Mouse (Mus musculus) testis, postnatal 10 days (tissue): ENCODE results near the gene Gbx1.

Experiments used
- DNase-seq: peaks from one replicate; pipeline ENCODE4 v3.0.0; 2021; ENCODE audit warnings: low spot score

The Gbx1 gene

GRCm38 (mm10) chr5:24525360-24526189, 1.4 kb downstream of the Gbx1 start:
- no peak for DNase-seq

GRCm38 (mm10) chr5:24524522-24524921, 2.5 kb downstream of the Gbx1 start:
- no peak for DNase-seq

DNA sequence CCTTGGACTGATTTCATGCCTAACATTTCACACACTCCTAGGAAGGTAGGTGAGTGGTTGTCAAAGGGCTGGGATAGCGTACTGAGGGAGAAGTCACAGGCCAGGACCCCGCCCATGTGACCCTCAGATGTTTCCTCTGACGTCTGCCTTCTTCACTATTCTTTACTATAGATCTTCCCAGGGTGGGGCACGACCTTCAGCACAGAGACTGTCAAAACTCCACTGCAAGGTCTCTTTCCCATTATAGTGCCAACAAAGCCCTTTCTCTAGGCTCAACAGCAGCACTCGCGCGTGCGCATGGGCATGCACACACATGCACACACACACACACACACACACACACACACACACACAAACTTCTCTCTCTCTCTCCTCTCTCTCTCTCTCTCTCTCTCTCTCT, 3.2 kb downstream of the Gbx1 start:
- DNase-seq: no peak

DNA sequence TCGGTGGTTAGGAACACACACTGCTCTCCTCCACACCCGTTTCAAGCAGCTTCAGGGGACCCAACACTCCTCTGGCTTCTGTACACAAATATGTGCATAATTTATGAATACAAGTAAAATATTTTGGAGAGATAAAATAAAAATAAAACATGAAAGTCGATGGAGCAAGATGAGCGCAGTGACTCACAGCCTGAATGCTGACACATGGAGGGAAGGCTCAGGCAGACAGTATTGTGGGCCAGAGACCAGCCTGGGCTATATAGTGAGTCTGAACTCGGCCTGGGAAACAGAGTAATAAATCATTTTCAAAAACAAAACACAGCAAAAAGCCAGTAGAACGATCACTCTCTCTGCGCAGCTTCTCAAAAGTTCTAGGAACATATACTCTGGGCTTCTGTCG, 5.6 kb downstream of the Gbx1 start:
- DNase-seq: no peak

GRCm38 (mm10) chr5:24512271-24512670, 14.7 kb downstream of the Gbx1 start:
- peak; percentile 80 for DNase-seq

GRCm38 (mm10) chr5:24510635-24511034, 16.4 kb downstream of the Gbx1 start:
- DNase-seq: peak; percentile 73

- no peak for DNase-seq
Measured at GRCm38 (mm10) chr5:24508406-24508805, 18.6 kb downstream of the Gbx1 start.

GRCm38 (mm10) chr5:24505513-24505912, 21.5 kb downstream of the Gbx1 start:
- no peak for DNase-seq

GRCm38 (mm10) chr5:24502786-24503185, 24.2 kb downstream of the Gbx1 start:
- no peak for DNase-seq

DNA sequence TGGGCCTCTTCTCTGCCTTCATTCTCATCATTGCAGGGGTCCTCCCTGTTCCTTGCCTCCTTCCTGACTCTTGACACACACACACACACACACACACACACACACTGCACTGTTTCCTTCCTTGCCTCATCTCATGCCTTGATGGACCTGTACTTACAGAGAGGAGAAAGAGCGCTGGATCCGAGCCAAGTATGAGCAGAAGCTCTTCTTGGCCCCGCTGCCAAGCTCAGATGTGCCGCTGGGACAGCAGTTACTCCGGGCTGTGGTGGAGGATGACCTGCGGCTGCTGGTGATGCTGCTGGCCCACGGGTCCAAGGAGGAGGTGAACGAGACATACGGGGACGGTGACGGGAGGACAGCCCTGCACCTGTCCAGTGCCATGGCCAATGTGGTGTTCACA, 26.2 kb downstream of the Gbx1 start:
- peak; percentile 62 for DNase-seq

- no peak for DNase-seq
Measured at GRCm38 (mm10) chr5:24499113-24499512, 27.9 kb downstream of the Gbx1 start.

DNA sequence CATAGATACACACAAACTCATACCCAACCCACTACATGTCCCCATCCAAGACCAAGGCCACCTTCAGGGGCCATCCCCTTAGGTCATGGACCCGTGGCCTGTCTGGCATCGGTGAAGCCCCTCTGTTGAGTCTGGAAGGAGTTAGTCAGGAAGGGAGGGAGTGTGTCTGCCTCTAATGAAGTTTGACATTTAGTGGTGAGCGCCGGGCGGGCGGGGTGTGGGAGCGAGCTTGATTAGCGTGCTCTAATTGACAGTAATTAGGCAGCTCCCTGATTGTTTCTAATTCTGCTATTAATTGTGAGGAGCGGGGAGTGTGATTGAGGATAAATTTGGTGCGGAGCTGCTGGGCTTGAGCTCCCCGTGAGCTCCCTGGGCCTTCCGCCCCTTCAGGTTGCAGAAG, 29.5 kb downstream of the Gbx1 start:
- no peak for DNase-seq

- DNase-seq: no peak
Measured at GRCm38 (mm10) chr5:24496756-24497155, 30.2 kb downstream of the Gbx1 start.

- no peak for DNase-seq
Measured at GRCm38 (mm10) chr5:24495019-24495418, 32.0 kb downstream of the Gbx1 start.

- no peak for DNase-seq
Measured at GRCm38 (mm10) chr5:24492546-24493285, 34.3 kb downstream of the Gbx1 start.

GRCm38 (mm10) chr5:24490413-24490920, 36.5 kb downstream of the Gbx1 start:
- no peak for DNase-seq

DNA sequence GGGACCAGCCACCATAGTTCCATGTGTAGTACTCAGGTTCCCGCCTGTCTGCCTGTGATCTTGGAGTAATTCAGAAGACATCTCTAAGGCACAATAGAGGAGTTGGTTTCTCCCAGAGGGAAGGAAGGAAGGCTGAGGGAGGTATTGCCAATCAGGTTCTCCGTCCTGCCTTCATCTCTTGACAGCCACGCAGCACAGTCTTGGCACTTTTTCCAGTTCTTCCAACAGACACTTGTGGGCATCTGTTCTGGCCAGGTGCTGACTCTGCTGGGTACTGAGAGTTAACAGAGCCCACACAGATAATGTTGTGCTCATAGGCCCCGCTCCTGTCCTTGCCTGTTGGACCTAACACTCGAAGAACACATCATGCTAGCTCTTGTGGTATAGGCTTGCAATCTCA, 40.3 kb downstream of the Gbx1 start:
- no peak for DNase-seq

DNA sequence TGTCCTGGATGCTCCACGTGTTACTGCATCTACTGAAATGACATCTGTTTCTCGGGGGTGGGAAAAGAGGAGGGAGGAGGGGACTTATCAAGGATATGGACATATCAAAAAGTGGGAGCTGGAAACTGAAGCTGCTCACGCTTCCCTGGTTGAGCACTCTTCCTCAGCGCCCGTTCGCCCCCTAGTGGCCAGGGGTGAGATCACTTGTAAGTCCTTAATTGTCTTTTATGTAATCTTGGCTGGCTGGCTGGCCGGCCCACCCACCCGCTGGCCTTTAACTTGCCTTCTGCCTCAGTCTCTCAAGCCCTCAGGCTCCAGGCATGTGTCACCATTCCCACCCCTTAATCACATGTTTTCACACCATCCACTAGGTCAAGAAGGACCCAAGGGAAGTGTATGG, 40.9 kb downstream of the Gbx1 start:
- peak; percentile 96 for DNase-seq

DNA sequence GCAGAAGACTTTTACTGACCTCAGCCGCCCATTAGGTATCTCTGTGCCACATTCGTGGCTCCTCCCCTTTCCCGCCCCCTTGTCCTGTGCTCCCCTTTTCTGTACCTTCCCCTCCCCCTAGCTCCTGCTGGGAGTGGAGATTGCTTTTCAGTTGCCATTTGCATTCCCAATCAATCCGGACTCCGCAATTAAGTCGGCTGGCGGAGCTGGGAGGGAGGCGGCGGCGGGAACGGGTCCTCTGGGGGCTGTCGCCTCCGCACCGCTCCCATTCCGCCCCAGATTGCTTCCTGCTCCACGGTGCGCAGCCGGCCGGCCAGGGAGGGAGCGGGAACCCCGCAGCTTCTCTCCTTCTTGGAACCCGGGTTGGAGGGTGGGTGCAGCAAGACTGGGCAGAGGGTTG, 42.0 kb downstream of the Gbx1 start:
- no peak for DNase-seq

DNA sequence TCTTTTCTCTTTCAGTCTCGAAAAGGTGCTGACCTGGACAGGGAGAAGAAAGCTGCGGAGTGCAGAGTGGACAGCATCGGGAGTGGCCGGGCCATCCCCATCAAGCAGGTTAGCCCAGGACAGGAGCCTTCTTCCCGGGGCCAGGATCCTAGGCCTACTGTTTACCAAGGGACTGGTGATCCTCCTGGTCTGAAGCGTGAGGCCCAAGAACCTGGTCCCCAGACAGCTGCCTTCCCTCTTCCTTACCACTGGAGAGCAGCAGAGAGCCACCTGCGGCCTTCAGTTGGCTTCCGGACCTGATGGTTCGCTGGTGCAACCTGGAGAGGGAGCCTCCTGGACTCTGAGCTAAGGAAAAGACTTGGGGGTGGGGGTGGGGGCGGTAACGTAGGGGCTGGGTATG, 43.7 kb downstream of the Gbx1 start:
- DNase-seq: peak; percentile 77

GRCm38 (mm10) chr5:24482247-24483079, 44.5 kb downstream of the Gbx1 start:
- no peak for DNase-seq

- DNase-seq: peak; percentile 85
Measured at GRCm38 (mm10) chr5:24481647-24482046, 45.4 kb downstream of the Gbx1 start.
